Mouse (Mus musculus) kidney, embryonic 14.5 days (tissue): ENCODE measurements around the gene Ttyh3. TPM values are rescaled to one million over a fixed set of nuclear protein-coding genes. Genes with fewer than 3 reads are reported as not detected.

Experiments
- ATAC-seq: fragments of 200-750 bp; cut with Nextera tagmentation; 2 replicates; pipeline ENCODE4 v1.8.0; 2017; ENCODE audit warnings: moderate number of reproducible peaks, mild to moderate bottlenecking, moderate TSS enrichment, moderate library complexity; ENCODE audit not compliant: low FRiP score, low TSS enrichment
- H3K27ac ChIP-seq: fragments of 300-500 bp; sonication (generic); 2 replicates; pipeline ENCODE4 v1.5.1; 2014; ENCODE audit warnings: low read depth, mild to moderate bottlenecking, low read length, moderate library complexity, mixed read lengths
- H3K27me3 ChIP-seq: fragments of 300-500 bp; sonication (generic); 2 replicates; pipeline ENCODE4 v1.6.1; 2014; ENCODE audit warnings: mild to moderate bottlenecking, low read length; ENCODE audit not compliant: control insufficient read depth, insufficient read depth
- H3K36me3 ChIP-seq: fragments of 300-500 bp; sonication (generic); 2 replicates; pipeline ENCODE4 v1.6.1; 2014; ENCODE audit warnings: low read length, mixed read lengths; ENCODE audit not compliant: control insufficient read depth, insufficient read depth
- H3K4me1 ChIP-seq: fragments of 300-500 bp; sonication (generic); 2 replicates; pipeline ENCODE4 v1.6.1; 2014; ENCODE audit warnings: low read length, mixed read lengths; ENCODE audit not compliant: control insufficient read depth, insufficient read depth
- H3K4me2 ChIP-seq: fragments of 300-500 bp; sonication (generic); replicated peaks from 2 replicates; pipeline ENCODE4 v1.6.1; 2014; ENCODE audit warnings: low read depth, mild to moderate bottlenecking, low read length
- H3K4me3 ChIP-seq: fragments of 300-500 bp; sonication (generic); 2 replicates; pipeline ENCODE4 v1.5.1; 2014; ENCODE audit warnings: mild to moderate bottlenecking, low read length
- H3K9ac ChIP-seq: fragments of 300-500 bp; sonication (generic); 2 replicates; pipeline ENCODE4 v1.6.1; 2014; ENCODE audit warnings: low read depth, mild to moderate bottlenecking, low read length, moderate library complexity
- H3K9me3 ChIP-seq: fragments of 300-500 bp; sonication (generic); 2 replicates; pipeline ENCODE4 v1.6.1; 2016; ENCODE audit warnings: low read length; ENCODE audit not compliant: control insufficient read depth
- WGBS: fragments of 180-500 bp; shearing (Covaris S2); extraction: QIAGEN DNeasy Blood & Tissue Kit; methylation state at CpG from one replicate; pipeline ENCODE4 v1.1.7; 2014; 5-methylcytosine and 5-hydroxymethylcytosine counted together
- polyA plus RNA-seq: library from polyadenylated mRNA; unstranded; fragments of >200 nt; fragmentation: Nextera tagmentation; extraction: Ambion mirVana; gene quantifications from 2 replicates; pipeline ENCODE4 v1.2.1, GENCODE M21; 2014

The Ttyh3 gene
- polyA plus RNA-seq, 1 experiment from 2014 or later, result 48.5 TPM

- Histone ChIP-seq H3K4me1 (peaks cover 43% of the 10 kb centered on the region), H3K4me2 (peak overlapping the region; percentile 95), H3K27ac (peak overlapping the region; percentile 88; the same call in 1 of the 2 replicates), H3K36me3 (peaks cover 17% of the 10 kb centered on the region; the same call in 1 of the 2 replicates), H3K27me3 (no peaks in the 10 kb centered on the region), H3K9me3 (no peaks in the 10 kb centered on the region), H3K9ac (peak overlapping the region; percentile 99), H3K4me3 (peak overlapping the region; percentile 97)
- no peak for ATAC-seq
- WGBS, result 50% methylated on average over 13 of the region's 13 CpGs
These were observed 1.6 kb downstream of the Ttyh3 start for GRCm38 (mm10) chr5:140647031-140647760.

GRCm38 (mm10) chr5:140646171-140646570 lies 2.7 kb downstream of the Ttyh3 start:
- no peak for ATAC-seq
- H3K4me2 ChIP-seq, result peak overlapping the region; percentile 95; the same call in 1 of the 2 replicates
- 92% methylated on average over 6 of the region's 6 CpGs for WGBS

DNA sequence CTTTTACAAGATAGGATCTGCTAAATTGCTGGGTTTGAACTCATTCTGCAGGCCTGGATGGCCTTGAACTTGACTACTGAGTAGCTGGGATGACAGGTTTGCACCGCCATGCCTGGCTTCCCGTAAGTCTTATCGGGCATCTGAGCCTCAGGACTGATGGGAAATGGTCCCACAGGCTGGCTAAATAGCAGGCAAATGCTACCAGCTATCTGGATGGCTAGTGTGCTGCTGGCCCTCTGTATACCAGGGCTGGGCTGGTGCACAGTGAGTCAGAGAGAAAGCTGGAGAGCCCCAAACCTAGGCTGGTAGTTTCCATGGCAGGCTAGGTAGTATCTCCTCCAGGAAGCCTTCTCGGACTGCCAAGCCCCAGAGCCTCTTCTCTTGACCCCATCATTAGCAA lies 3.4 kb downstream of the Ttyh3 start:
- Histone ChIP-seq H3K27me3 (no peaks in the 10 kb centered on the region), H3K9me3 (no peaks in the 10 kb centered on the region), H3K4me1 (peaks cover 52% of the 10 kb centered on the region), H3K36me3 (peaks cover 17% of the 10 kb centered on the region; the same call in 1 of the 2 replicates), H3K4me3 (no peak overlapping the region), H3K27ac (peak overlapping the region; percentile 43; the same call in 1 of the 2 replicates), H3K9ac (no peak overlapping the region), H3K4me2 (no peak overlapping the region)
- WGBS, result 84% methylated on average over 4 of the region's 4 CpGs
- no peak for ATAC-seq

More at GRCm38 (mm10) chr5:140646171-140646570, 2.7 kb downstream of the Ttyh3 start:
- H3K4me3 ChIP-seq, result 0 out of 2 replicates have a peak overlapping the region, but pooled peaks have one; percentile 97
- H3K27ac ChIP-seq, result no peak overlapping the region
- no peaks in the 10 kb centered on the region for H3K27me3 ChIP-seq
- 0 out of 2 replicates have a peak overlapping the region, but pooled peaks have one; percentile 31 for H3K9ac ChIP-seq
- H3K36me3 ChIP-seq, result peaks cover 17% of the 10 kb centered on the region; the same call in 1 of the 2 replicates
- H3K4me1 ChIP-seq, result peaks cover 48% of the 10 kb centered on the region
- H3K9me3 ChIP-seq, result no peaks in the 10 kb centered on the region

GRCm38 (mm10) chr5:140644702-140645201 lies 4.1 kb downstream of the Ttyh3 start:
- no peak overlapping the region for H3K4me2 ChIP-seq
- ATAC-seq, result no peak
- no peak overlapping the region for H3K9ac ChIP-seq
- H3K9me3 ChIP-seq, result no peaks in the 10 kb centered on the region
- WGBS, result 81% methylated on average over 15 of the region's 15 CpGs
- H3K36me3 ChIP-seq, result peaks cover 22% of the 10 kb centered on the region; the same call in 1 of the 2 replicates
- no peaks in the 10 kb centered on the region for H3K27me3 ChIP-seq
- H3K4me1 ChIP-seq, result peaks cover 48% of the 10 kb centered on the region
- no peak overlapping the region for H3K4me3 ChIP-seq
- peak overlapping the region; percentile 43; the same call in 1 of the 2 replicates for H3K27ac ChIP-seq

DNA sequence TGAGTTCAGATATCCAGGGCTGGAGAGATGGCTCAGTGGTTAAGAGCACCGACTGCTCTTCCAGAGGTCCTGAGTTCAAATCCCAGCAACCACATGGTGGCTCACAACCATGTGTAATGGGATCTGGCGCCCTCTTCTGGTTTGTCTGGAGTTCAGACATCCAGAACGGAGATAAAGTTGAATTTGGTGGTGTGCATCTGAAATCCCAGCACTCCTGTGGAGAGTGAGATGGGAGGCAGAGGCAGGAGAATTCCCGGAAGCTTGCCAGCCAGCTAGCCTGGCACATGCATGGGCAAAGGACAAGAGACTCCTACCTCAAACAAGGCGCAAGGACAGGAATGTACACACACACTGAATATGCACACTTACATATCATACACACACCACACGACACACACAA lies 4.6 kb downstream of the Ttyh3 start:
- no peaks in the 10 kb centered on the region for H3K27me3 ChIP-seq
- ATAC-seq, result no peak
- no peaks in the 10 kb centered on the region for H3K9me3 ChIP-seq
- no peak overlapping the region for H3K9ac ChIP-seq
- H3K36me3 ChIP-seq, result peaks cover 26% of the 10 kb centered on the region; the same call in 1 of the 2 replicates
- no peak overlapping the region for H3K4me2 ChIP-seq
- 90% methylated on average over 6 of the region's 6 CpGs for WGBS
- no peak overlapping the region for H3K27ac ChIP-seq
- peaks cover 44% of the 10 kb centered on the region for H3K4me1 ChIP-seq
- H3K4me3 ChIP-seq, result no peak overlapping the region

DNA sequence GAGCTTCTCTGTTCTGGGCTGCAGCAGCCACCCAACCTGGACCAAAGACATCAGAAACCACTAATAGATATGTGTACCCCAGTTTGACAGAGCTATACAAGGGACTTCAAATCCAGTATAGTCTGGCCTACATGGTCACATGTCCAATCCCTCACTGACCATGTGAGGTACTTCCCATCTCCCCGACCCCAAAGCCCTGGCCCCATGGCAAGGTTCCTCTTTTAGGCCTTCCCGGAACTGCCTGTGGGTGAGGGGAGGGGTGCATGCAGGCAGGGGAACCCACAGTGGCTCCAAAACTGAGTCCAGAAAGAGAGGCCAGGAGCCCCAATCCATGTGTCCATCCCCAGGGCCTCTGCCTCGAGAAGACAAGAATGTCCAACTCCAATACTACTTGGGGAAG lies 6.8 kb downstream of the Ttyh3 start:
- Histone ChIP-seq H3K4me1 (peaks cover 33% of the 10 kb centered on the region), H3K27ac (peak overlapping the region; percentile 32; the same call in 1 of the 2 replicates), H3K9me3 (no peaks in the 10 kb centered on the region), H3K9ac (no peak overlapping the region), H3K4me2 (no peak overlapping the region), H3K27me3 (no peaks in the 10 kb centered on the region), H3K4me3 (no peak overlapping the region), H3K36me3 (peaks cover 40% of the 10 kb centered on the region)
- no peak for ATAC-seq
- 82% methylated on average over 3 of the region's 3 CpGs for WGBS

DNA sequence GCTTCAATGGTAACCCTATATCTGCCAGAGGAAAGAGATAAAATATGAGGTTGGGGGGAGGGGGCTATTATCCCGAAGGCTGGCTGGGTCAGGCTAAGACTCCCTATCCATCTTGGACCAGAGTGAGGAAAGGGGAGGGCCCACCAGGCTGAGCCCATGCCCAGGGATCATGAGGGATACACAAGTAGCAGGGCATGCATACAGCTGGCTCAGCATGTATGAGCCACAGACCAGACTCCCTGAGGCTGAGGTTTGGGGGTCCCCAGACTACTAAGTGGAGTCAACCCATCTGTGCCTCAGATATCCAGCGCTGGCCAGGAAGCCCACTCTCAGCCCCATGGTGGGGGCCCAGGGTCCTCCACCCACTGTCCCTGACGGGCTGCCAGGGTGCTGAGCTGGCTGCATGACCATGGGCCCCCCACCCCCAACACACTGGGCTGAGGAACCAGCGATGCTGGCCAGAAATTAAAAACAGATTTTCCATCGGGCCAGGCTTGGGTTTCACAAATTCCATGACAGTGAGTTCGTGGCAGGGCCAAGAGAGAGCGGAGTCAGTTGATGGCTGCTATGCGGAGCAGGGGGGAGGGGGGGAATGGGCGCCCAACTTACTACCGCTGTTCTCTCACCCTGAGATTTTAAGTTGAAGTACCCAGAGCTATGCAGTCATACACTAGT lies 7.4 kb downstream of the Ttyh3 start:
- Histone ChIP-seq H3K4me2 (no peak overlapping the region), H3K36me3 (peaks cover 38% of the 10 kb centered on the region), H3K4me1 (peaks cover 26% of the 10 kb centered on the region), H3K9me3 (no peaks in the 10 kb centered on the region), H3K4me3 (no peak overlapping the region), H3K27ac (no peak overlapping the region; the same call in 1 of the 2 replicates), H3K27me3 (no peaks in the 10 kb centered on the region), H3K9ac (no peak overlapping the region)
- ATAC-seq, result no peak
- WGBS, result 55% methylated on average over 10 of the region's 10 CpGs

DNA sequence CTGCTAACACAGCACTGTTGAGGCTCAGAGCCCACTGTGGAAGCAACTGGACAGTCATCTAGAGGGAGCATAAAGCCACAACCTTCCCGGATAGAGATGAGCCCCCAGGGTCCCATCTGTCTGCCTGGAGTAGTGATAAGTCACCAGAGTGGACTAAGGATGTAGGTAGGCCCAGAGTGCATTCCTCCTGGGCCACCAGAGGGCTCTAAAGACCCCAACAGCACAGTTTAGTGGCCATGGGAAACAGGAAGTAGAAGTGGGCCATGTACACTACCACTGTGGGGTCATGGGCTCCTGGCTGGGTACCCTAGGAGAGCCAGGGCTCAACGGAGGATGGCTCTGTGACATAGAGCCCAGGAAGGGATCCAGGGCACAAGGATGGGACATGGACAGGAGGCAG lies 8.0 kb downstream of the Ttyh3 start:
- no peak overlapping the region for H3K27ac ChIP-seq
- H3K4me1 ChIP-seq, result peaks cover 22% of the 10 kb centered on the region; the same call in 1 of the 2 replicates
- no peaks in the 10 kb centered on the region for H3K9me3 ChIP-seq
- no peak overlapping the region for H3K4me3 ChIP-seq
- H3K9ac ChIP-seq, result no peak overlapping the region
- ATAC-seq, result no peak
- WGBS, result 70% methylated on average over 2 of the region's 2 CpGs
- no peaks in the 10 kb centered on the region for H3K27me3 ChIP-seq
- H3K4me2 ChIP-seq, result no peak overlapping the region
- peaks cover 40% of the 10 kb centered on the region for H3K36me3 ChIP-seq
